Mouse (Mus musculus): ENCODE measurements around the gene Galm. TPM values are rescaled to one million over a fixed set of nuclear protein-coding genes. Genes with fewer than 3 reads are reported as not detected.

Gene Galm
- total and polyA plus RNA-seq, 3 experiments: 0.15 TPM; not detected in 2

GRCm38 (mm10) chr17:80168425-80169182, 41.3 kb downstream of the Galm start:
- no peaks in the 10 kb centered on the region for H3K36me3 ChIP-seq (ENCODE audit: control insufficient read depth in 1 of 2, insufficient read depth in 2 of 2, low read length in 2 of 2)
- TF ChIP-seq EP300 (IDR thresholded peaks at IDR 0.05; ENCODE audit: low read depth in 1 of 2, low read length in 2 of 2) (no peak), ETS1 (IDR thresholded peaks at IDR 0.05; ENCODE audit: low read depth, low read length) (no peak), MXI1 (IDR thresholded peaks at IDR 0.05; ENCODE audit: low read depth, low read length) (no peak)
- no peaks in the 10 kb centered on the region for H3K9me3 ChIP-seq (replicated peaks; ENCODE audit: insufficient read depth, low read length)
- H3K9ac ChIP-seq (ENCODE audit: control insufficient read depth, low read depth, low read length, poor library complexity, severe bottlenecking): no peak overlapping the region
- no peak overlapping the region for H3K4me3 ChIP-seq (ENCODE audit: control insufficient read depth in 1 of 2, insufficient read depth in 1 of 2, low read depth in 2 of 2, low read length in 2 of 2)
- no peaks in the 10 kb centered on the region for H3K4me1 ChIP-seq (ENCODE audit: control insufficient read depth in 1 of 2, insufficient read depth in 2 of 2, low read length in 2 of 2)
- peaks cover 0 to 6% of the 10 kb centered on the region in 2 experiments; a peak in 3 of 4 replicates for H3K27me3 ChIP-seq (ENCODE audit: control insufficient read depth in 1 of 2, insufficient read depth in 2 of 2, low read length in 2 of 2)
- DNase-seq (ENCODE audit: low read depth, low spot score): no peak
- H3K27ac ChIP-seq (ENCODE audit: control insufficient read depth, low read depth, low read length): no peak overlapping the region
- H3K79me2 ChIP-seq (ENCODE audit: control insufficient read depth, insufficient read depth, low read length, poor library complexity): no peaks in the 10 kb centered on the region

- H3K36me3 ChIP-seq (ENCODE audit: control insufficient read depth in 1 of 2, insufficient read depth in 2 of 2, low read length in 2 of 2): no peaks in the 10 kb centered on the region
- no peaks in the 10 kb centered on the region for H3K4me1 ChIP-seq (ENCODE audit: control insufficient read depth in 1 of 2, insufficient read depth in 2 of 2, low read length in 2 of 2)
- no peak for DNase-seq (ENCODE audit: low read depth, low spot score)
- no peak overlapping the region for H3K4me3 ChIP-seq (ENCODE audit: control insufficient read depth in 1 of 2, insufficient read depth in 1 of 2, low read depth in 2 of 2, low read length in 2 of 2)
- TF ChIP-seq POLR2AphosphoS5 (IDR thresholded peaks at IDR 0.05; ENCODE audit: borderline replicate concordance, low read depth, low read length) (no peak), NRF1 (IDR thresholded peaks at IDR 0.05; ENCODE audit: insufficient read depth, low read depth, low read length, poor library complexity, severe bottlenecking) (no peak), JUND (IDR thresholded peaks at IDR 0.05; ENCODE audit: low read depth, low read length) (no peak), ZC3H11A (IDR thresholded peaks at IDR 0.05; ENCODE audit: low read depth, low read length) (no peak), MYB (IDR thresholded peaks at IDR 0.05; ENCODE audit: low read depth, low read length) (no peak), MXI1 (IDR thresholded peaks at IDR 0.05; ENCODE audit: low read depth, low read length) (no peak), TAL1 (IDR thresholded peaks at IDR 0.05; ENCODE audit: low read length) (no peak), KAT2A (conservative IDR thresholded peaks at IDR 0.05; ENCODE audit: low read depth, low read length) (no peak), MEF2A (IDR thresholded peaks at IDR 0.05; ENCODE audit: extremely low read depth, insufficient replicate concordance, low read depth, low read length, poor library complexity, severe bottlenecking) (no peak)
- H3K79me2 ChIP-seq (ENCODE audit: control insufficient read depth, insufficient read depth, low read length, poor library complexity): no peaks in the 10 kb centered on the region
- H3K9me3 ChIP-seq (replicated peaks; ENCODE audit: insufficient read depth, low read length): no peaks in the 10 kb centered on the region
- H3K27ac ChIP-seq (ENCODE audit: control insufficient read depth, low read depth, low read length): no peak overlapping the region
- H3K27me3 ChIP-seq (ENCODE audit: control insufficient read depth in 1 of 2, insufficient read depth in 2 of 2, low read length in 2 of 2): peaks cover 0 to 6% of the 10 kb centered on the region in 2 experiments; a peak in 3 of 4 replicates
- H3K9ac ChIP-seq (ENCODE audit: control insufficient read depth, low read depth, low read length, poor library complexity, severe bottlenecking): no peak overlapping the region
Measured at GRCm38 (mm10) chr17:80169792-80170191, 42.5 kb downstream of the Galm start.

- Histone ChIP-seq H3K36me3 (ENCODE audit: control insufficient read depth in 1 of 2, insufficient read depth in 2 of 2, low read length in 2 of 2) (no peaks in the 10 kb centered on the region), H3K9me3 (replicated peaks; ENCODE audit: insufficient read depth, low read length) (no peaks in the 10 kb centered on the region), H3K79me2 (ENCODE audit: control insufficient read depth, insufficient read depth, low read length, poor library complexity) (no peaks in the 10 kb centered on the region), H3K27ac (ENCODE audit: control insufficient read depth, low read depth, low read length) (no peak overlapping the region), H3K4me3 (ENCODE audit: control insufficient read depth in 1 of 2, insufficient read depth in 1 of 2, low read depth in 2 of 2, low read length in 2 of 2) (no peak overlapping the region), H3K9ac (ENCODE audit: control insufficient read depth, low read depth, low read length, poor library complexity, severe bottlenecking) (no peak overlapping the region), H3K4me1 (ENCODE audit: control insufficient read depth in 1 of 2, insufficient read depth in 2 of 2, low read length in 2 of 2) (no peaks in the 10 kb centered on the region), H3K27me3 (ENCODE audit: control insufficient read depth in 1 of 2, insufficient read depth in 2 of 2, low read length in 2 of 2) (peaks cover 0 to 6% of the 10 kb centered on the region in 2 experiments; a peak in 3 of 4 replicates)
- no peak for DNase-seq (ENCODE audit: low read depth, low spot score)
- TF ChIP-seq MYB (IDR thresholded peaks at IDR 0.05; ENCODE audit: low read depth, low read length) (no peak), MEF2A (IDR thresholded peaks at IDR 0.05; ENCODE audit: extremely low read depth, insufficient replicate concordance, low read depth, low read length, poor library complexity, severe bottlenecking) (no peak), NELFE (IDR thresholded peaks at IDR 0.05; ENCODE audit: low read depth, low read length) (no peak), USF2 (IDR thresholded peaks at IDR 0.05; ENCODE audit: borderline replicate concordance in 1 of 2, insufficient read depth in 1 of 2, low read depth in 1 of 2, low read length in 2 of 2) (no peak), KAT2A (conservative IDR thresholded peaks at IDR 0.05; ENCODE audit: low read depth, low read length) (no peak), MAFK (IDR thresholded peaks at IDR 0.05; ENCODE audit: borderline replicate concordance, low read depth, low read length) (no peak), UBTF (IDR thresholded peaks at IDR 0.05; ENCODE audit: borderline replicate concordance, insufficient read depth, low read depth, low read length) (no peak), ELF1 (IDR thresholded peaks at IDR 0.05; ENCODE audit: low read depth, low read length) (no peak), CHD2 (IDR thresholded peaks at IDR 0.05; ENCODE audit: low read length) (no peak), CHD1 (IDR thresholded peaks at IDR 0.05; ENCODE audit: low read depth, low read length) (no peak), POLR2AphosphoS2 (IDR thresholded peaks at IDR 0.05; ENCODE audit: low read length) (no peak), POLR2A (IDR thresholded peaks at IDR 0.05; ENCODE audit: control insufficient read depth in 1 of 2, insufficient read depth in 1 of 2, low read depth in 1 of 2, low read length in 2 of 2, poor library complexity in 1 of 2) (no peak), GABPA (IDR thresholded peaks at IDR 0.05; ENCODE audit: low read depth, low read length) (no peak), POLR2AphosphoS5 (IDR thresholded peaks at IDR 0.05; ENCODE audit: borderline replicate concordance, low read depth, low read length) (no peak), BHLHE40 (IDR thresholded peaks at IDR 0.05; ENCODE audit: borderline replicate concordance, low read depth, low read length) (no peak), ZKSCAN1 (IDR thresholded peaks at IDR 0.05; ENCODE audit: low read depth, low read length) (no peak)
Measured at GRCm38 (mm10) chr17:80170951-80171350, 43.7 kb downstream of the Galm start.

Data from MEL (cell line).